Mouse (Mus musculus) CH12F3 (cell line): ENCODE measurements at regions not wholly inside any gene's neighbourhood (a gene's known extent, or its start where the extent isn't known, plus 50 kb on each side); places are given as distances from the start of the nearest gene placed in this dataset.

Source experiments
- in situ Hi-C: fragments of 300-500 bp; cut with MboI; formaldehyde crosslinking; loops from 2 replicates; pipeline ENCODE4 v1.14.3; 2020; ENCODE audit warnings: low sequenced_read_pairs

- in situ Hi-C loops: no loop called here
These were observed 476.6 kb upstream of the Pitx2 start for GRCm38 (mm10) chr3:128723100-128723499.

- in situ Hi-C loops: no loop called here
These were observed 479.4 kb upstream of the Pitx2 start for GRCm38 (mm10) chr3:128720276-128720675.

- in situ Hi-C loops: no loop called here
These were observed 480.5 kb upstream of the Pitx2 start for GRCm38 (mm10) chr3:128719226-128719625.

GRCm38 (mm10) chr3:128707270-128707669, 492.4 kb upstream of the Pitx2 start:
- in situ Hi-C loops: no loop called here

- in situ Hi-C loops: no loop called here
These were observed 531.1 kb upstream of the Pitx2 start for GRCm38 (mm10) chr3:128668468-128669127.

GRCm38 (mm10) chr3:128665184-128665583, 534.5 kb upstream of the Pitx2 start:
- in situ Hi-C loops: no loop called here

- in situ Hi-C loops: no loop called here
These were observed 562.5 kb upstream of the Pitx2 start for GRCm38 (mm10) chr3:128636960-128637755.

- in situ Hi-C loops: no loop called here
These were observed 572.0 kb upstream of the Pitx2 start for GRCm38 (mm10) chr3:128627696-128628095.

- in situ Hi-C loops: no loop called here
These were observed 583.0 kb upstream of the Pitx2 start for GRCm38 (mm10) chr3:128616675-128617074.

GRCm38 (mm10) chr3:128613657-128614056, 586.0 kb upstream of the Pitx2 start:
- in situ Hi-C loops: no loop called here

GRCm38 (mm10) chr3:128610731-128611130, 588.9 kb upstream of the Pitx2 start:
- in situ Hi-C loops: no loop called here

- in situ Hi-C loops: no loop called here
These were observed 591.0 kb upstream of the Pitx2 start for GRCm38 (mm10) chr3:128608694-128609093.

- in situ Hi-C loops: no loop called here
These were observed 624.1 kb upstream of the Pitx2 start for GRCm38 (mm10) chr3:128575339-128576129.

GRCm38 (mm10) chr3:128570551-128570950, 629.1 kb upstream of the Pitx2 start:
- in situ Hi-C loops: no loop called here

- in situ Hi-C loops: no loop called here
These were observed 634.3 kb upstream of the Pitx2 start for GRCm38 (mm10) chr3:128565386-128565785.

- in situ Hi-C loops: no loop called here
These were observed 650.5 kb upstream of the Fam241a start for GRCm38 (mm10) chr3:128546416-128547327.

GRCm38 (mm10) chr3:128525427-128525826, 629.3 kb upstream of the Fam241a start:
- in situ Hi-C loops: no loop called here

GRCm38 (mm10) chr3:128520671-128521103, 624.6 kb upstream of the Fam241a start:
- in situ Hi-C loops: no loop called here

- in situ Hi-C loops: no loop called here
These were observed 623.8 kb upstream of the Fam241a start for GRCm38 (mm10) chr3:128519913-128520316.

- in situ Hi-C loops: no loop called here
These were observed 622.7 kb upstream of the Fam241a start for GRCm38 (mm10) chr3:128518806-128519205.
